Mouse (Mus musculus) bone marrow macrophage, adult 2 months (primary cell): ENCODE measurements around the gene Cyp26c1.

ENCODE experiments used
- CTCF ChIP-seq: IDR thresholded peaks from 2 replicates; pipeline ENCODE4 v1.5.1; 2012; ENCODE audit warnings: low read depth, mild to moderate bottlenecking, low read length, moderate library complexity
- POLR2A ChIP-seq: IDR thresholded peaks from 2 replicates; pipeline ENCODE4 v1.6.1; 2012; ENCODE audit warnings: mild to moderate bottlenecking, low read depth, low read length, borderline replicate concordance

DNA sequence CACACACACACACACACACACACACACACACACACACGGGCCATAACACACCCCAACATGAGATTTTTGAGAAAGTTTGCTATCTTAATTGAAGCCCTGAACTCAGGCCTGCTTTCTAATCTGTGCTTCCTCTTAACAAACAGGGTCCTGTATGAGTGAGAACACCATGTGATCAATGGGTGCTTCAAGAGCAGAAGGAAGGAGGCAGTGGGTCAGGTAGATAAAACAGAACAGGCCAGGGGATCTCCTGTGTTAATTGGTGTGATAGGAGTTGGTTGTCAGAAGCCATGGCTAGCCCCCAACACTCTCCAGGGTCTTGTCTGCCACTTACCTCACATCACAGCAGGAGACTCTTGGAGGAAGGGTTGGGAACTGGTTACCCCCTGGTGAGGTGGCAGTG is 30.6 kb downstream of the Cyp26c1 start:
- TF ChIP-seq CTCF, result no peak
- TF ChIP-seq POLR2A, result no peak
